Comparison of ENCODE assay signal across 25 mouse cellular contexts in genomic region chr5:36866701-36867250, GRCm38 (mm10). TPM values are rescaled to one million over a fixed set of nuclear protein-coding genes. Genes with fewer than 3 reads are reported as not detected.
A peak's percentile ranks its signal among the peaks of the same experiment; 100 is the strongest.
DNase-seq lines count a peak whose midpoint lies in the region; ATAC-seq and TF ChIP-seq lines count a peak whose summit lies in the region.
"Had no signal": no experiment of that assay in that cellular context is flagged by ENCODE, and none has a peak within 500 bp of the region (broad histone marks: within the 10 kb centered on the region; RNA-seq: fewer than 3 reads in every experiment).

No protein-coding gene starts in this region.

- 0 out of 2 replicates have a peak, but pooled peaks cover 4% of the 10 kb centered on the region for H3K9me3 ChIP-seq in hindbrain, embryonic 13.5 days
- no peaks in the 10 kb centered on the region for H3K9me3 ChIP-seq in hindbrain, embryonic 11.5 days (ENCODE audit: control insufficient read depth, low read length)
- no peaks in the 10 kb centered on the region for H3K9me3 ChIP-seq in midbrain, postnatal 0 days (ENCODE audit: low read length)
- no peaks in the 10 kb centered on the region for H3K9me3 ChIP-seq in midbrain, embryonic 14.5 days (ENCODE audit: control insufficient read depth, low read length)
- no peaks in the 10 kb centered on the region for H3K9me3 ChIP-seq in neural tube, embryonic 15.5 days (replicated peaks)
- H3K9me3 ChIP-seq: liver, embryonic 12.5 days; midbrain, embryonic 12.5 days had no signal

- H3K4me1 ChIP-seq in hindbrain, embryonic 13.5 days (replicated peaks): peaks cover 34% of the 10 kb centered on the region
- H3K4me1 ChIP-seq in hindbrain, embryonic 11.5 days (replicated peaks; ENCODE audit: control insufficient read depth, insufficient read depth, low read length): peaks cover 14% of the 10 kb centered on the region
- H3K4me1 ChIP-seq in midbrain, postnatal 0 days (ENCODE audit: insufficient read depth, low read length): peaks cover 18% of the 10 kb centered on the region
- H3K4me1 ChIP-seq in midbrain, embryonic 14.5 days (ENCODE audit: control insufficient read depth, insufficient read depth, low read length): no peaks in the 10 kb centered on the region
- peaks cover 33% of the 10 kb centered on the region for H3K4me1 ChIP-seq in neural tube, embryonic 15.5 days
- H3K4me1 ChIP-seq: liver, embryonic 12.5 days had no signal

- peaks cover 90% of the 10 kb centered on the region for H3K27me3 ChIP-seq in hindbrain, embryonic 13.5 days
- peaks cover 58% of the 10 kb centered on the region for H3K27me3 ChIP-seq in hindbrain, embryonic 11.5 days (ENCODE audit: control insufficient read depth, insufficient read depth, low read length)
- peaks cover 14% of the 10 kb centered on the region for H3K27me3 ChIP-seq in midbrain, postnatal 0 days (ENCODE audit: insufficient read depth, low read length)
- peaks cover 64% of the 10 kb centered on the region for H3K27me3 ChIP-seq in midbrain, embryonic 14.5 days (ENCODE audit: control insufficient read depth, insufficient read depth, low read length)
- H3K27me3 ChIP-seq in neural tube, embryonic 15.5 days (replicated peaks): peaks cover 35% of the 10 kb centered on the region

- no peak for DNase-seq in hindbrain, embryonic 11.5 days (ENCODE audit: low spot score)
- DNase-seq in midbrain, postnatal 0 days (ENCODE audit: low spot score): no peak
- DNase-seq in midbrain, embryonic 14.5 days: no peak
- peak; percentile 35 to 53 for DNase-seq in cerebellum, postnatal 25 days
- no peak for DNase-seq in lung, postnatal 25 days (ENCODE audit: low spot score)
- no peak for DNase-seq in kidney, postnatal 4 days
- DNase-seq: B cell, adult 2 months; embryo, embryonic 11 days; gastrocnemius, postnatal 25 days; heart, adult 2 months; heart, postnatal 36 days; kidney, postnatal 36 days; lung, adult 2 months; lung, postnatal 36 days; right cerebral cortex, adult 18-20 months had no signal

- no peaks in the 10 kb centered on the region for H3K36me3 ChIP-seq in hindbrain, embryonic 13.5 days
- no peaks in the 10 kb centered on the region for H3K36me3 ChIP-seq in hindbrain, embryonic 11.5 days (ENCODE audit: control insufficient read depth, insufficient read depth, low read length)
- no peaks in the 10 kb centered on the region; the same call in 1 of the 2 replicates for H3K36me3 ChIP-seq in midbrain, postnatal 0 days (ENCODE audit: insufficient read depth, low read length)
- no peaks in the 10 kb centered on the region for H3K36me3 ChIP-seq in midbrain, embryonic 14.5 days (ENCODE audit: control insufficient read depth, insufficient read depth, low read length)
- no peaks in the 10 kb centered on the region for H3K36me3 ChIP-seq in neural tube, embryonic 15.5 days
- H3K36me3 ChIP-seq: limb, embryonic 12.5 days; liver, embryonic 12.5 days; midbrain, embryonic 12.5 days had no signal

- no peak overlapping the region for H3K4me3 ChIP-seq in hindbrain, embryonic 13.5 days
- H3K4me3 ChIP-seq in hindbrain, embryonic 11.5 days (ENCODE audit: low read depth, low read length): no peak overlapping the region
- peak overlapping the region; percentile 74; the same call in 1 of the 2 replicates for H3K4me3 ChIP-seq in midbrain, postnatal 0 days (ENCODE audit: low read depth, low read length)
- no peak overlapping the region for H3K4me3 ChIP-seq in midbrain, embryonic 14.5 days (replicated peaks; ENCODE audit: low read depth, low read length)
- peak overlapping the region; percentile 67 for H3K4me3 ChIP-seq in neural tube, embryonic 15.5 days (replicated peaks)
- H3K4me3 ChIP-seq: heart, adult 2 months; limb, embryonic 12.5 days; liver, embryonic 12.5 days; midbrain, embryonic 12.5 days had no signal

- H3K9ac ChIP-seq in hindbrain, embryonic 13.5 days: no peak overlapping the region
- no peak overlapping the region for H3K9ac ChIP-seq in hindbrain, embryonic 11.5 days (ENCODE audit: low read depth, low read length)
- H3K9ac ChIP-seq in midbrain, postnatal 0 days (replicated peaks; ENCODE audit: low read length, poor library complexity, severe bottlenecking): no peak overlapping the region
- no peak overlapping the region for H3K9ac ChIP-seq in midbrain, embryonic 14.5 days (replicated peaks; ENCODE audit: low read length)
- H3K9ac ChIP-seq in neural tube, embryonic 15.5 days (replicated peaks): no peak overlapping the region
- H3K9ac ChIP-seq: limb, embryonic 12.5 days; liver, embryonic 12.5 days; midbrain, embryonic 12.5 days had no signal

- 73% methylated on average over 7 of the region's 7 CpGs for WGBS in hindbrain, embryonic 13.5 days
- 72% methylated on average over 7 of the region's 7 CpGs for WGBS in hindbrain, embryonic 11.5 days
- WGBS in midbrain, postnatal 0 days: 69% methylated on average over 7 of the region's 7 CpGs
- 63% methylated on average over 7 of the region's 7 CpGs for WGBS in midbrain, embryonic 14.5 days
- 66% methylated on average over 7 of the region's 7 CpGs for WGBS in neural tube, embryonic 15.5 days

- no peak for ATAC-seq in hindbrain, embryonic 13.5 days (ENCODE audit: low FRiP score)
- no peak for ATAC-seq in hindbrain, embryonic 11.5 days (ENCODE audit: low FRiP score)
- no peak for ATAC-seq in midbrain, postnatal 0 days (ENCODE audit: low FRiP score)
- ATAC-seq in midbrain, embryonic 14.5 days (ENCODE audit: low FRiP score, low TSS enrichment): no peak
- no peak for ATAC-seq in neural tube, embryonic 15.5 days (ENCODE audit: low FRiP score)
- ATAC-seq: intestine, embryonic 16.5 days; liver, embryonic 12.5 days had no signal

- no peak overlapping the region for H3K27ac ChIP-seq in hindbrain, embryonic 13.5 days
- H3K27ac ChIP-seq in hindbrain, embryonic 11.5 days (ENCODE audit: low read depth, low read length): no peak overlapping the region
- H3K27ac ChIP-seq in midbrain, postnatal 0 days (ENCODE audit: low read depth, low read length): no peak overlapping the region
- no peak overlapping the region for H3K27ac ChIP-seq in midbrain, embryonic 14.5 days (replicated peaks; ENCODE audit: low read depth, low read length)
- H3K27ac ChIP-seq in neural tube, embryonic 15.5 days (replicated peaks): no peak overlapping the region
- H3K27ac ChIP-seq: heart, adult 2 months; limb, embryonic 12.5 days; liver, embryonic 12.5 days; midbrain, embryonic 12.5 days; stomach, postnatal 0 days had no signal

- TF ChIP-seq CTCF in midbrain, postnatal 0 days (IDR thresholded peaks at IDR 0.05): no peak

- H3K4me2 ChIP-seq in hindbrain, embryonic 13.5 days: peak overlapping the region; percentile 87; the same call in 1 of the 2 replicates
- H3K4me2 ChIP-seq in hindbrain, embryonic 11.5 days (replicated peaks; ENCODE audit: low read depth, low read length): no peak overlapping the region
- peak overlapping the region; percentile 83 for H3K4me2 ChIP-seq in midbrain, postnatal 0 days (ENCODE audit: low read depth, low read length, poor library complexity, severe bottlenecking)
- no peak overlapping the region for H3K4me2 ChIP-seq in midbrain, embryonic 14.5 days (ENCODE audit: low read length)
- peak overlapping the region; percentile 83 for H3K4me2 ChIP-seq in neural tube, embryonic 15.5 days
- H3K4me2 ChIP-seq: limb, embryonic 12.5 days; liver, embryonic 12.5 days had no signal

RNA-seq across cellular contexts. Expression of gene Ppp2r2c, which starts 1.5 kb away (rescaled TPM):
- 24.6 and 26.7 TPM in 2 replicates for polyA plus RNA-seq in hindbrain, embryonic 13.5 days (2015; fragmentation: Nextera tagmentation; extraction: Ambion mirVana)
- 1.9 and 3.3 TPM in 2 replicates for polyA plus RNA-seq in hindbrain, embryonic 11.5 days (2014; fragmentation: Nextera tagmentation; extraction: Ambion mirVana)
- total RNA-seq in midbrain, postnatal 0 days (2014; rRNA removed): 205 and 231 TPM in 2 replicates
- 89.0 and 91.8 TPM in 2 replicates for polyA plus RNA-seq in midbrain, postnatal 0 days (2015; fragmentation: Nextera tagmentation; extraction: Ambion mirVana)
- polyA plus RNA-seq in midbrain, embryonic 14.5 days (2014; fragmentation: Nextera tagmentation; extraction: Ambion mirVana): 38.3 and 44.6 TPM in 2 replicates
- polyA plus RNA-seq in neural tube, embryonic 15.5 days (2015; fragmentation: Nextera tagmentation; extraction: Ambion mirVana): 56.3 and 72.9 TPM in 2 replicates
- polyA plus RNA-seq: heart, embryonic 14.5 days; kidney, embryonic 14.5 days; thymus, postnatal 0 days had no signal

RNA-seq across cellular contexts. Expression of gene Man2b2, which starts 36.3 kb away (rescaled TPM):
- 12.1 and 12.3 TPM in 2 replicates for polyA plus RNA-seq in hindbrain, embryonic 13.5 days (2015; fragmentation: Nextera tagmentation; extraction: Ambion mirVana)
- polyA plus RNA-seq in hindbrain, embryonic 11.5 days (2014; fragmentation: Nextera tagmentation; extraction: Ambion mirVana): 10.4 and 12.2 TPM in 2 replicates
- total RNA-seq in midbrain, postnatal 0 days (2014; rRNA removed): 22.6 and 26.2 TPM in 2 replicates
- polyA plus RNA-seq in midbrain, postnatal 0 days (2015; fragmentation: Nextera tagmentation; extraction: Ambion mirVana): 15.6 and 15.8 TPM in 2 replicates
- polyA plus RNA-seq in midbrain, embryonic 14.5 days (2014; fragmentation: Nextera tagmentation; extraction: Ambion mirVana): 7.8 and 10.3 TPM in 2 replicates
- polyA plus RNA-seq in neural tube, embryonic 15.5 days (2015; fragmentation: Nextera tagmentation; extraction: Ambion mirVana): 13.2 and 14.4 TPM in 2 replicates

Comparison
In these comparisons a context has a peak if more than half of its experiments do, and no peak if none do; other contexts are left out.
1. H3K4me2 ChIP-seq: peak in hindbrain, embryonic 13.5 days (single experiment), midbrain, postnatal 0 days (single experiment) and neural tube, embryonic 15.5 days (single experiment); none in hindbrain, embryonic 11.5 days (single experiment) and midbrain, embryonic 14.5 days (single experiment).
2. H3K4me3 ChIP-seq: peak in midbrain, postnatal 0 days (single experiment) and neural tube, embryonic 15.5 days (single experiment); none in hindbrain, embryonic 13.5 days (single experiment), hindbrain, embryonic 11.5 days (single experiment) and midbrain, embryonic 14.5 days (single experiment).
3. DNase-seq: peak in cerebellum, postnatal 25 days (2 of 2); none in hindbrain, embryonic 11.5 days (single experiment), midbrain, postnatal 0 days (single experiment), midbrain, embryonic 14.5 days (single experiment), lung, postnatal 25 days (single experiment) and kidney, postnatal 4 days (0 of 2).